ENCODE assay signal across 17 mouse cellular contexts in the genomic region with DNA sequence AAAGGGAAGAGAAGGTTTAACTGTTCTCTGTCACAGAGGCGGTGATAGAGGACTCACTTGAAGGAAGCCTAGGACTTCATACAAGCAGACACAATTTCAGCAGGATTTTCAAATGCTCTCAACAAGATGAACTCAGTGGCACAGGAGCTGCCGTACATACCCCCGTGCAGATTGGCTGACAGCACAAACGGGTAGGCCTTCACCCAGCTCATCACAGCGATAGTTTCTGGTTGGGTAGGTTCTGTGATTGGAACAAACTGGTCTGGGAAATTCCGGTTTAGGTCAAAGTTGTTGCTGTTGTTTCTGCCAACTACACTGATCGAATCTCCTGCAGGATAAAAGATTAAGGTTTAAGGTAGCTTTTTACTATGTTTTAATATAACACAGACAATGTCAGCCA. TPM values are rescaled to one million over a fixed set of nuclear protein-coding genes. Genes with fewer than 3 reads are reported as not detected.
DNase-seq lines count a peak whose midpoint lies in the region; TF ChIP-seq lines count a peak whose summit lies in the region.
"Had no signal": no experiment of that assay in that cellular context is flagged by ENCODE, and none has a peak within 500 bp of the region (broad histone marks: within the 10 kb centered on the region; RNA-seq: fewer than 3 reads in every experiment).

No protein-coding gene starts in this region.

- no peak for TF ChIP-seq CTCF in gastrocnemius, adult 2 months (IDR thresholded peaks at IDR 0.05)
- TF ChIP-seq CTCF in CH12.LX (conservative IDR thresholded peaks at IDR 0.05 in 1 of 2, IDR thresholded peaks at IDR 0.05 in 1 of 2; ENCODE audit: low read depth in 2 of 2, low read length in 2 of 2): no peak

- dilution Hi-C loops in CH12.LX (cut with MboI; ENCODE audit: extremely low pct_ligation_motif_present, extremely low pct_unique_long_range_greater_than_20kb, low sequenced_read_pairs): no loop called here

- TF ChIP-seq EP300 in CH12.LX (IDR thresholded peaks at IDR 0.05; ENCODE audit: low read length): peak; percentile 72

- no peak overlapping the region for H3K4me3 ChIP-seq in gastrocnemius, adult 2 months
- peak overlapping the region; percentile 1 to 47 (median 18) for H3K4me3 ChIP-seq in CH12.LX (replicated peaks in 1 of 3; ENCODE audit: low read depth in 2 of 3, low read length in 2 of 3, poor library complexity in 1 of 3)
- H3K4me3 ChIP-seq: embryonic facial prominence, embryonic 10.5 days; embryonic facial prominence, embryonic 12.5 days; forebrain, embryonic 13.5 days; forebrain, embryonic 15.5 days had no signal

- H3K9ac ChIP-seq in CH12.LX (ENCODE audit: insufficient read depth, low read depth): no peak overlapping the region
- H3K9ac ChIP-seq: embryonic facial prominence, embryonic 12.5 days; forebrain, embryonic 13.5 days; forebrain, embryonic 15.5 days; forebrain, postnatal 0 days had no signal

- no peaks in the 10 kb centered on the region for H3K9me3 ChIP-seq in CH12.LX (replicated peaks; ENCODE audit: low read length)
- H3K9me3 ChIP-seq: embryonic facial prominence, embryonic 10.5 days; embryonic facial prominence, embryonic 12.5 days; forebrain, embryonic 13.5 days; forebrain, embryonic 15.5 days; G1E had no signal

- in situ Hi-C loops in CH12.LX (cut with MboI; ENCODE audit: low pct_ligation_motif_present, low pct_unique_long_range_greater_than_20kb, low sequenced_read_pairs): no loop called here

- no peaks in the 10 kb centered on the region for H3K27me3 ChIP-seq in CH12.LX (replicated peaks)
- H3K27me3 ChIP-seq: embryonic facial prominence, embryonic 12.5 days; forebrain, embryonic 13.5 days; forebrain, embryonic 15.5 days; Patski had no signal

- peaks cover 0 to 23% of the 10 kb centered on the region in 2 experiments for H3K36me3 ChIP-seq in CH12.LX (replicated peaks in 1 of 2; ENCODE audit: control insufficient read depth in 1 of 2, insufficient read depth in 1 of 2, low read length in 1 of 2)

- no peak for DNase-seq in gastrocnemius, adult 2 months
- DNase-seq in gastrocnemius, postnatal 36 days: no peak
- peak; percentile 77 for DNase-seq in CH12.LX (ENCODE audit: extremely low read depth)
- peak; percentile 14 for DNase-seq in induced T-regulatory cell, adult 2 months (ENCODE audit: low read depth)
- no peak for DNase-seq in right cerebral cortex, postnatal 36 days (ENCODE audit: low spot score in 2 of 2)
- DNase-seq: adrenal gland, adult 8-10 months; adrenal gland, postnatal 14 days; adrenal gland, postnatal 36 days; cerebellum, adult 11-12 months; cerebellum, adult 9-10 months; forebrain, postnatal 0 days had no signal

- no peaks in the 10 kb centered on the region for H3K79me2 ChIP-seq in CH12.LX (replicated peaks; ENCODE audit: control insufficient read depth, extremely low read depth, insufficient read depth, poor library complexity, severe bottlenecking)

- TF ChIP-seq RAD21 in CH12.LX (IDR thresholded peaks at IDR 0.05; ENCODE audit: low read depth, low read length): no peak

- H3K4me1 ChIP-seq in CH12.LX (ENCODE audit: control insufficient read depth in 1 of 2, insufficient read depth in 2 of 2): peaks cover 25 to 67% of the 10 kb centered on the region in 2 experiments
- H3K4me1 ChIP-seq: embryonic facial prominence, embryonic 10.5 days; embryonic facial prominence, embryonic 12.5 days; forebrain, embryonic 13.5 days had no signal

- TF ChIP-seq POLR2A in CH12.LX (IDR thresholded peaks at IDR 0.05; ENCODE audit: low read depth, low read length): peak; percentile 34; the same call in 1 of the 2 replicates

- H3K4me2 ChIP-seq in CH12.LX (ENCODE audit: insufficient read depth, low read depth, poor library complexity, severe bottlenecking): peak overlapping the region; percentile 35
- H3K4me2 ChIP-seq: embryonic facial prominence, embryonic 12.5 days; forebrain, embryonic 13.5 days; forebrain, embryonic 15.5 days had no signal

- intact Hi-C loops in gastrocnemius, adult 2 months (cut with DNase I): no loop called here
- intact Hi-C loops in gastrocnemius, postnatal 36 days (cut with DNase I): loop anchor here (5.0 kb wide), 1 partner anchor 84 kb away; no protein-coding TSS in a partner anchor

- H3K27ac ChIP-seq in gastrocnemius, adult 2 months: peak overlapping the region; percentile 28; the same call in 1 of the 2 replicates
- peak overlapping the region; percentile 9; the same call in 1 of the 2 replicates for H3K27ac ChIP-seq in CH12.LX (ENCODE audit: insufficient read depth, low read depth)
- H3K27ac ChIP-seq: embryonic facial prominence, embryonic 10.5 days; embryonic facial prominence, embryonic 12.5 days; forebrain, embryonic 13.5 days had no signal

TF ChIP-seq in CH12.LX, 34 proteins besides CTCF, POLR2A, EP300 and RAD21:
- TF ChIP-seq MXI1 (IDR thresholded peaks at IDR 0.05; ENCODE audit: low read depth, low read length): no peak
- TF ChIP-seq BHLHE40 (IDR thresholded peaks at IDR 0.05; ENCODE audit: low read depth, low read length): peak; percentile 39; the same call in 1 of the 2 replicates
- 0 out of 2 replicates have a peak, but pooled peaks have one; percentile 62 for TF ChIP-seq TBP (conservative IDR thresholded peaks at IDR 0.05; ENCODE audit: low read depth, low read length)
- 0 out of 2 replicates have a peak, but pooled peaks have one; percentile 13 for TF ChIP-seq JUND (conservative IDR thresholded peaks at IDR 0.05; ENCODE audit: low read depth, low read length)

RNA-seq across cellular contexts. Expression of a gene that starts 38.3 kb away (rescaled TPM):
- total RNA-seq in gastrocnemius, adult 2 months (2021): 10 to 100 TPM; 25.7 to 30.5 TPM
- 10 to 100 TPM; 28.2 to 28.9 TPM for total RNA-seq in gastrocnemius, postnatal 36 days (2021)
- 11.2 and 20.0 TPM in 2 replicates for total RNA-seq in CH12.LX (2012; rRNA removed)
- total RNA-seq in CH12.LX (2014; rRNA removed): 28.5 and 31.5 TPM in 2 replicates
- polyA plus RNA-seq in CH12.LX (2012; ENCODE audit: insufficient read length, low read depth): 23.1 and 27.7 TPM in 2 replicates

RNA-seq across cellular contexts. Expression of a gene that starts 45.2 kb away (rescaled TPM):
- 10 to 100 TPM; 19.8 to 26.1 TPM for total RNA-seq in gastrocnemius, adult 2 months (2021)
- total RNA-seq in gastrocnemius, postnatal 36 days (2021): 10 to 100 TPM; 19.3 to 20.5 TPM
- 21.2 and 23.8 TPM in 2 replicates for total RNA-seq in CH12.LX (2012; rRNA removed)
- total RNA-seq in CH12.LX (2014; rRNA removed): 40.2 and 41.2 TPM in 2 replicates
- 46.6 and 53.9 TPM in 2 replicates for polyA plus RNA-seq in CH12.LX (2012; ENCODE audit: insufficient read length, low read depth)

Comparison
In these comparisons a context has a peak if more than half of its experiments do, and no peak if none do; other contexts are left out.
1. DNase-seq: peak in CH12.LX (single experiment) and induced T-regulatory cell, adult 2 months (single experiment); none in gastrocnemius, adult 2 months (single experiment), gastrocnemius, postnatal 36 days (0 of 2) and right cerebral cortex, postnatal 36 days (0 of 2).